Mouse (Mus musculus) forebrain, embryonic 12.5 days (tissue): Measurements from ENCODE around the gene Crebrf. TPM values are rescaled to one million over a fixed set of nuclear protein-coding genes. Genes with fewer than 3 reads are reported as not detected.

Experiments
- ATAC-seq: fragments of 200-750 bp; cut with Nextera tagmentation; 2 replicates; pipeline ENCODE4 v1.8.0; 2017; ENCODE audit warnings: moderate TSS enrichment; ENCODE audit not compliant: low FRiP score
- H3K27ac ChIP-seq: fragments of 300-500 bp; sonication (generic); 2 replicates; pipeline ENCODE4 v1.5.1; 2016; ENCODE audit warnings: mild to moderate bottlenecking
- H3K27me3 ChIP-seq: fragments of 300-500 bp; sonication (generic); 2 replicates; pipeline ENCODE4 v1.6.1; 2016; ENCODE audit warnings: mild to moderate bottlenecking
- H3K36me3 ChIP-seq: fragments of 300-500 bp; sonication (generic); replicated peaks from 2 replicates; pipeline ENCODE4 v1.6.1; 2016; ENCODE audit warnings: mild to moderate bottlenecking
- H3K4me1 ChIP-seq: fragments of 300-500 bp; sonication (generic); 2 replicates; pipeline ENCODE4 v1.6.1; 2016
- H3K4me2 ChIP-seq: fragments of 300-500 bp; sonication (generic); 2 replicates; pipeline ENCODE4 v1.6.1; 2016; ENCODE audit warnings: mild to moderate bottlenecking, moderate library complexity
- H3K4me3 ChIP-seq: fragments of 300-500 bp; sonication (generic); replicated peaks from 2 replicates; pipeline ENCODE4 v1.5.1; 2016; ENCODE audit warnings: mild to moderate bottlenecking
- H3K9ac ChIP-seq: fragments of 300-500 bp; sonication (generic); 2 replicates; pipeline ENCODE4 v1.6.1; 2016; ENCODE audit warnings: mild to moderate bottlenecking
- H3K9me3 ChIP-seq: fragments of 300-500 bp; sonication (generic); 2 replicates; pipeline ENCODE4 v1.6.1; 2016
- WGBS: fragments of 180-500 bp; shearing (Covaris S2); methylation state at CpG from one replicate; pipeline ENCODE4 v1.1.7; 2016; 5-methylcytosine and 5-hydroxymethylcytosine counted together
- polyA plus RNA-seq: library from polyadenylated mRNA; unstranded; fragments of >200 nt; fragmentation: Nextera tagmentation; extraction: Ambion mirVana; gene quantifications from 2 replicates; pipeline ENCODE4 v1.2.1, GENCODE M21; 2016

Crebrf gene
- polyA plus RNA-seq, 1 experiment from 2014 or later = 7.6 TPM

DNA sequence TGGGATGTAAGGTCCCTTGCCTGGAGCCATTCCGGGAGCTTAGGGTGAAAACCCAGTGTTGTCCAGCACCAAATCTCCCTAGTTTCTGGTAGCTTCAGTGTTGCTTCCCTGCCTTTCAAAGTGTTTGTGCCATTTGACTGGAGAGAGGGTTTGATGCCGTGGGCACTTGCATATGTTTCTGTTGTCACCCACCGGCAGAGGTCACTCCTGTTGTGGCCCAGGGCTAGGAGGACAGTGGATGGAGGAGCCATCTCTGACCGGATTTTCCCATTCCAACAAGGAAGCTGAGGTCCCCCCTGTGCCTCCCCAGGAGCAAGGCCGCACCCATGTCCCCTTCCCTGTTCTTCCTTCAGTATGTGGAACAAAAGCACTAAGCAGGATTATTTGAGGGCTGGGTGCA, 25.2 kb upstream of the Crebrf start:
- Histone ChIP-seq H3K4me2 (no peak overlapping the region), H3K27ac (peak overlapping the region; percentile 70; the same call in 1 of the 2 replicates), H3K27me3 (no peaks in the 10 kb centered on the region), H3K9ac (no peak overlapping the region), H3K4me3 (no peak overlapping the region), H3K36me3 (0 out of 2 replicates have a peak, but pooled peaks cover 2% of the 10 kb centered on the region), H3K4me1 (peaks cover 5% of the 10 kb centered on the region; the same call in 1 of the 2 replicates), H3K9me3 (no peaks in the 10 kb centered on the region)
- 79% methylated on average over 5 of the region's 5 CpGs for WGBS
- no peak for ATAC-seq

DNA sequence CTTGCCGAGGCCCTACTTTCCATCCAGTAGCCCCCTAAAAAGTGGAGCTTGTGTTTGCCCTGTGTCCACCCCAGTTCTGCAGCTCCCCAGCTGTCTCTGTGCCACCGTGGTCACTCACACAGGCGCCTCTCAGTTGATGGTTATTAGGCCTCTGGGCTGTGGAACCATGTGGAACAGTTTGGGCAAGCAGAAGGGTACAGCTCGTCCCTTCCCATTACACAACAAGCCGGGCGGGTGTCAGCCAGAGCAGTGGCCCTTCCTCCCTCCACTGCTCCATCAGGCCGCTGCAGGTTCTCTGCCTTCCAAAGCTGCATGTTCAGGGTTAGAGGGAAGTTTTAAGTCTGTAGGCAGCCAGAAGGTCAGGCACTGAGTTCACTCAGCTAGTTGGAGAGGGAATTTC, 24.3 kb upstream of the Crebrf start:
- no peak for ATAC-seq
- Histone ChIP-seq H3K4me1 (peaks cover 5% of the 10 kb centered on the region; the same call in 1 of the 2 replicates), H3K9ac (no peak overlapping the region), H3K4me2 (no peak overlapping the region), H3K27me3 (no peaks in the 10 kb centered on the region), H3K9me3 (no peaks in the 10 kb centered on the region), H3K36me3 (peaks cover 7% of the 10 kb centered on the region; the same call in 1 of the 2 replicates), H3K4me3 (no peak overlapping the region), H3K27ac (no peak overlapping the region)
- WGBS = 88% methylated on average over 7 of the region's 7 CpGs

DNA sequence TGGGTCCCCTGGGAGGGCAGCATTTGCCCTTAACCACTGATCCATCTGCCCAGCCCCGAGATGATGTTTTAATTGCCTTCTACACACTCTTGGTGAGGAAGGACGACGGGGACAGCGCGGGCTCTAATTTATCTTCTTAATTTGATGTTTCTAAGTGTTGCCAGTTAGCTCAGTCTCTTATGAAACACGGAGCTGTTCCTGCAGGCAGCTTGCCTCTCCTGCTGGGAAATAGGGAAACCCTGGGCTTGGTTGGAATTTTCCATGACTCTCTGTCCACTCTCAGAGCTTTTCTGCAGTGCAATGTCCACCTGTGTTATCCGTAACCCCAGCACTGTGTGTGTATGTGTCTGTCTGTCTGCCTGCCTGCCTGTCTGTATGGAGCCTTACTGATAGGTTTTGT, 22.0 kb upstream of the Crebrf start:
- no peak overlapping the region for H3K4me3 ChIP-seq
- H3K27me3 ChIP-seq = no peaks in the 10 kb centered on the region
- no peaks in the 10 kb centered on the region for H3K9me3 ChIP-seq
- H3K9ac ChIP-seq = no peak overlapping the region
- no peak overlapping the region for H3K4me2 ChIP-seq
- H3K4me1 ChIP-seq = peaks cover 5% of the 10 kb centered on the region; the same call in 1 of the 2 replicates
- peaks cover 19% of the 10 kb centered on the region for H3K36me3 ChIP-seq
- H3K27ac ChIP-seq = 0 out of 2 replicates have a peak overlapping the region, but pooled peaks have one; percentile 36
- 86% methylated on average over 7 of the region's 7 CpGs for WGBS
- no peak for ATAC-seq

DNA sequence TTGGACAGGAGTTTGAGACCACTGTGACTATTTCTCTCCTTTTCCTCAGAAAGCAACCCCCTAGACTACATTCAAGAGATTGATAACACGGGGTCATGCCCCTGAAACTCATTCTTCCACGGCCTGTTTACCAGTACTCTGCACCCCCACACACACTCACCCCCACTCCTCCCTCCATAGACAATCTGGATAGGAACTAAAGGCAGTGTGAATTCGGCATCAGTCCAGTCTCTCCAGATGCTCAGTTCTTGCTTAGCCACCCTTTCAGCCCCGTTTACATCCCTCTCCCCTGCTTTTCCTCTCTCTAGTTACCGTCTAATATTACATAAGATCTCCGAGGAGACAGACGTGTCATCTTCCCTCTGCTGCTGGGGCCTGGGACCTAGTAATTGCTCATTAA, 21.3 kb upstream of the Crebrf start:
- 74% methylated on average over 7 of the region's 7 CpGs for WGBS
- peaks cover 5% of the 10 kb centered on the region; the same call in 1 of the 2 replicates for H3K4me1 ChIP-seq
- H3K27ac ChIP-seq = peak overlapping the region; percentile 46; the same call in 1 of the 2 replicates
- ATAC-seq = no peak
- peaks cover 27% of the 10 kb centered on the region for H3K36me3 ChIP-seq
- no peaks in the 10 kb centered on the region for H3K9me3 ChIP-seq
- H3K9ac ChIP-seq = no peak overlapping the region
- no peak overlapping the region for H3K4me3 ChIP-seq
- H3K4me2 ChIP-seq = no peak overlapping the region
- H3K27me3 ChIP-seq = no peaks in the 10 kb centered on the region

DNA sequence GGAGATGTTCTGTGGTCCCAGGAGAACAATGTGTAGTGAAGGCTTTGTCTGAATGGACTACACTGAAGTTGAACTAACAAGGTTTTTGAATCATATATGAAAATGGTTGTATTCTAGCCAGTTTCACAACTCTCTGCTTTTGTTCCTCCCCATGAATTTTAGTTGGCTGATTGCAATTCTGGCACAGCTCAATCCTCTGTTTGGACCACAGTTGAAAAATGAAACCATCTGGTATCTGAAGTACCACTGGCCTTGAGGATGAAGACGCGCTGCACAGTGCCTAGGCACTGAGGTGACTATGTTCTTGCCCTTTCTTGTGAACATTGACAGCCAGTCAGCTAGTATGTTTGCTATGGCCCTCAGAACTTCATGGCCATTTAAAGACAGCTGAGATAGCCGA, 20.3 kb upstream of the Crebrf start:
- peaks cover 35% of the 10 kb centered on the region for H3K36me3 ChIP-seq
- no peak overlapping the region for H3K4me2 ChIP-seq
- WGBS = 95% methylated on average over 3 of the region's 3 CpGs
- H3K9me3 ChIP-seq = no peaks in the 10 kb centered on the region
- no peaks in the 10 kb centered on the region for H3K4me1 ChIP-seq
- H3K4me3 ChIP-seq = no peak overlapping the region
- no peak overlapping the region for H3K9ac ChIP-seq
- H3K27ac ChIP-seq = peak overlapping the region; percentile 2; the same call in 1 of the 2 replicates
- no peak for ATAC-seq
- no peaks in the 10 kb centered on the region for H3K27me3 ChIP-seq

DNA sequence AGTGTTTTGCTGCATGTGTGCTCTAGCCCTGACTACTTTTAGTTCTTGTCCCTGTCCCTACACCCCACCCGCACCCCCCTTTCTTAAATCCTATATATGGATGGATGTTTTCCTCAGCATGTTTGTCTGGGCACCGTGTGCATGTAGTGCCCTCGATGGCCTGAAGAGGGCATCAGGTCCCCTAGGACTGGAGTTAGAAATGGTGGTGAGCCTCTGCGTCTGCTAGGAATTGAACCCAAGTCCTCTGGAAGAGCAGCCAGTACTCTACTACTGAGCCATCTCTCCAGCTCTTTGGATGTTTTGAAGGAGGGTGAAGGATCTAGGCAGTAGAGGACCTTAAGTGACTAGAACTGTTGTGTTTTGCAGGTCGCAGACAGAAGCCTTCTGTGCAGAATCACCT, 16.6 kb upstream of the Crebrf start:
- Histone ChIP-seq H3K27me3 (no peaks in the 10 kb centered on the region), H3K36me3 (peaks cover 39% of the 10 kb centered on the region), H3K9ac (no peak overlapping the region), H3K27ac (no peak overlapping the region), H3K4me1 (0 out of 2 replicates have a peak, but pooled peaks cover 4% of the 10 kb centered on the region), H3K9me3 (no peaks in the 10 kb centered on the region), H3K4me2 (no peak overlapping the region), H3K4me3 (no peak overlapping the region)
- no peak for ATAC-seq
- 79% methylated on average over 5 of the region's 5 CpGs for WGBS

DNA sequence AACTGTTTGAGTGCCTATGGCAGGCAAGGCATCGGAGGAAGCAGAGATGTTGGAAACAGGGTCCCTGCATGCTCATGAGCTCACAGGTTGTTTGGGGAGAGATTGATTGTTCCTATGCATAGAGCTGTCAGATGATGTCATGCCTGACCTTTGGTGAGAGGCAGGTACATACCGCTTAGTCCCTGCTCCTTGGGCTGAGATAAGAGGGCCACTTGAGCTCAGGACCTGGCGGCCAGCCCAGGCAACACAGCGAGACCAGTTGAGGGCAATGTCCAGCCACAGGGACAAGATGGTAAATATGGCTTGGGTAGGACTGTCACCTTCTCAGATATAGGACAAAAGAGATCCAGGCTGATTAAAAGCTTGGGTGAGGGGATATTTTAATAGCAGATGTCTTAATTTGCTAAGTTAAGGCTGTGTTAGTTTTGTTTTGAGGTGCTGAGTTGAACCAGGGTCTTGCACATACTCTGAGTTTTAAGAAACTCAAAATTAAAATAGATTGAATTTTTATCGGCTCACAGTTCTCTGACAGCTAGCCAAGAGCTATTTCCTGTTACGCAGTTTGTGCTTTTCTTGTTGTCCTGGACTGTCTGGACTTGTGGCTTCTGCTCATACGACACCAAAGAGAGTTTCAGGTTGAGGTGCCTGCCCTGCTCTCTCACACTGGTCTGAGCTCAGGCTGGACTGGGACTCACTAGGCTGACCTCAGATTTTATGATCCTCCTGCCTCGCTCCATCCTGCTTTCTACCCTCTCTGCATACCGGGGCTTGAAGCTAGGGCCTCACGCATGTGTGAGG, 15.4 kb upstream of the Crebrf start:
- WGBS = 94% methylated on average over 10 of the region's 10 CpGs
- Histone ChIP-seq H3K36me3 (peaks cover 39% of the 10 kb centered on the region), H3K4me1 (0 out of 2 replicates have a peak, but pooled peaks cover 4% of the 10 kb centered on the region), H3K9me3 (no peaks in the 10 kb centered on the region), H3K27me3 (no peaks in the 10 kb centered on the region), H3K4me3 (no peak overlapping the region), H3K4me2 (no peak overlapping the region), H3K27ac (no peak overlapping the region), H3K9ac (no peak overlapping the region)
- no peak for ATAC-seq

DNA sequence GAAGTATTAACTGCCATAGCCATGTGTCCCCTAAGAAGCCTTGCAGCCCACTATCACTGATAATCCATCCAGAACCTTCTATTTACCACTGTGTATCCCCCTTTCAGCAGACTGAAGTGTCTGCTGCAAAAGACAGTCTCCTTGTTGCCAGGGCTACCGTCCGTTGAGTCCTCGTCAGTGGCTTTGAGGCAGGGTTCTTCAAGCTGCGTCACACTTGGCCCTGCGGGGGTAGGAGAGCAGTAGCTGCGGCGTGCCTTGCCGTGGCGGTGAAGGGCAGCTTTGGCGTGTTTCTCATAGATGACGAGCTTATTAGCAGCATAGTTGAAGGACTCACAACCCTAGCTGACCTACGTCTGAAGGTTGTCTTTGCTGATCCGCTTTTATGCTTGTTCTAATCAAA, 13.9 kb upstream of the Crebrf start:
- 82% methylated on average over 13 of the region's 13 CpGs for WGBS
- H3K9ac ChIP-seq = no peak overlapping the region
- no peak overlapping the region for H3K4me3 ChIP-seq
- no peak overlapping the region for H3K27ac ChIP-seq
- H3K4me2 ChIP-seq = no peak overlapping the region
- peaks cover 30% of the 10 kb centered on the region for H3K36me3 ChIP-seq
- H3K9me3 ChIP-seq = no peaks in the 10 kb centered on the region
- ATAC-seq = no peak
- H3K27me3 ChIP-seq = no peaks in the 10 kb centered on the region
- H3K4me1 ChIP-seq = 0 out of 2 replicates have a peak, but pooled peaks cover 4% of the 10 kb centered on the region

DNA sequence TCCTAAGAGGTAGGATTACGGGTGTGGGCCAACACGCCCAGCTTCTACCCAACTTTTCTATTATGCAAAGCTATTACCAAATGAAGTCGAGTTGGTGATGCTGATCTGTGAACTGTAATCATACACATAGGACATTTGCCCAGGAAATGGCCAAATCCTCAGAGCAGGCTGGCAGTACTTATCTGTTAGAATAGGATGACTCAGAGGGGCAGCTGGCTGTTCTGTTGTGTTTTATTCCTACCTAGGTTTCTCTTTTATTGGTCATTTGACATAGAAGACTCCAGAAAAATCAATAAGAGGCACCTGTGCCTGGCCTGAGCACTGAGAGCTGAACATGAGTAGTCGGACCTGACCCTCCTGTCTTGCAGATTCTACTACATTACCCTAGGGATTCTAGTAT, 12.8 kb upstream of the Crebrf start:
- 91% methylated on average over 4 of the region's 4 CpGs for WGBS

DNA sequence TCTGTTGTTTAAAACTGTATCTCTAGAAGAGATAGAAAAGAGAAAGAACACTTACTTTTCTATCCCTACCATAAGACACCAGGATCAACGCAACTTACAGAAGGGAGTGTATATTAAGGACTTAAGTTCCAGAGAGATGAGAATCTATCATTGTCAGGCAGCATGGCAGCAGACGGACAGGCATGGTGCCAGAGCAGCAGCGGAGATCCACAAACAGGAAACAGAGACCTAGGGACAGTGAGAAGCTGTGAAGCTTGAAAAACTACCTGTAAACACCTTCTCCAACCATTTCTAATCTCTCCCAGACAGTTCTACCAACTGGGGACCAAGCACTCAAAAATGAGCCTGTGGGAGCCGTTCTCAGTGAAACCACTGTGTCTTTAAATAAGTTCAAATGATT, 11.8 kb upstream of the Crebrf start:
- H3K4me3 ChIP-seq = no peak overlapping the region
- no peaks in the 10 kb centered on the region for H3K9me3 ChIP-seq
- WGBS = 89% methylated on average over 4 of the region's 4 CpGs

More for the DNA sequence above, 12.8 kb upstream of the Crebrf start:
- H3K4me1 ChIP-seq = 0 out of 2 replicates have a peak, but pooled peaks cover 4% of the 10 kb centered on the region
- H3K27me3 ChIP-seq = no peaks in the 10 kb centered on the region
- no peaks in the 10 kb centered on the region for H3K9me3 ChIP-seq
- no peak overlapping the region for H3K9ac ChIP-seq
- no peak overlapping the region for H3K4me2 ChIP-seq
- no peak for ATAC-seq
- H3K36me3 ChIP-seq = peaks cover 27% of the 10 kb centered on the region
- no peak overlapping the region for H3K27ac ChIP-seq
- H3K4me3 ChIP-seq = no peak overlapping the region

DNA sequence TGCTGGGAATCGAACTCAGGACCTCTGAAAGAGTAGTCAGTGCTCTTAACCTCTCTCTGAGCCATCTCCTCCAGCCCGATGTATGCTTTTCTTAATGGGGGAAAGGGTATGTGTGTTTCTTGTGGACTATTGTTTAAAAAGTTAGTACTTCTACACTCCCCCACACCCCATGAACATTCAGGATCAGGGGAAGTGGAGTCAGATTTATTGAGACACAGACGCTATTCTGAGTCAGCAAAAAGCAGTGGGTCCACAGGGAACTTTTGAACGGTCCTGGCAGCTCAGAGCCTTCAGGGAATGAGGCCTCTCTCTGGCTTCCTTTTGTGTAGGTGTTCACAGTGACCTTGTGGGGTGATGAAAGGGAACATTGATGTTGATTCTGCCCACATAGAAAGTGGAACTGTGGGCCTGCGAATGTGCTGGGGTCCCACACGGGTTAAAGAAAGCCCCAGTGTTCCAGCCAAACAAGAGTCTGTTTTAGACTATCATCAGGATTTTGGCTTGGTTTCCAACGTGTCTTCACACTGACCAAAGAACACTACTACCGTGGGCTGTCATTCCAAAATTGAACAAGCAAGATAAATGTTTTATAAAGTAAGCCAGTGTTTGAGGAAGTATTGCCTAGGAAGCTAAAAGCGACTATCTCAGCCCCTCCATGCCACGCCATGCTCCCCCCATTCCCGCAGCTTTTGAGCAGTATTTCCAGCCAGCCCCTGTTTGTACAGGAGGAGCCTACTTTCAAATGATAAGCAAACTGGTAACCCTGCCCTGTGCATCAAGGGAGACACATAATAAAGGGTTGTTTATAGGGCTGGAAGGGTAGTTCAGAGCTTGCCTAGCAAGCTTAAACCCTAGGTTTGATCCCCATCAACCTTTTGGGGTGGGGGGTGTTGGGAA, 9.7 kb upstream of the Crebrf start:
- 86% methylated on average over 11 of the region's 11 CpGs for WGBS
- Histone ChIP-seq H3K4me1 (0 out of 2 replicates have a peak, but pooled peaks cover 8% of the 10 kb centered on the region), H3K9me3 (no peaks in the 10 kb centered on the region), H3K4me3 (no peak overlapping the region), H3K27ac (no peak overlapping the region), H3K27me3 (no peaks in the 10 kb centered on the region), H3K9ac (no peak overlapping the region), H3K4me2 (no peak overlapping the region), H3K36me3 (peaks cover 4% of the 10 kb centered on the region; the same call in 1 of the 2 replicates)
- no peak for ATAC-seq

More for the DNA sequence above, 11.8 kb upstream of the Crebrf start:
- Histone ChIP-seq H3K27ac (no peak overlapping the region), H3K9ac (no peak overlapping the region), H3K4me2 (no peak overlapping the region), H3K27me3 (no peaks in the 10 kb centered on the region), H3K36me3 (peaks cover 17% of the 10 kb centered on the region), H3K4me1 (0 out of 2 replicates have a peak, but pooled peaks cover 4% of the 10 kb centered on the region)
- ATAC-seq = no peak

DNA sequence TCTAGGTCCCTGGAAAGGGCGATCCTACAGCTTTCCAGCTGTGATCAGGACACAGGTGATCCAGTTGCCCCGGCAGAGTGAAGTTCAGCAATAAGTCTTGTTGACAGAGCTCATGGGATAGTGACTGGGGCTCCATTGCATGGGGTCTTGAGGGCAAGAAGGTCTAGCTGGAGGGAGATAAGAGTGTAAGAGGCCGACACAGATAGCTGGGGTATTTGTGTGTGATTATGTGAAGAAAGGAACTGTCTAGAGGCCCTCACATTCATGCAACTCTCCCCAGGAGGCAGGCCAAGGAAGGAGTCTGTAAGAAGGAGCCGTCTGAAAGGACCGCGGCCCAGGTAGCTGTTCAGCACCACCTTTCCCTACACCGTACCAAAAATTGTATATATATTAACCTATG, 8.4 kb upstream of the Crebrf start:
- no peaks in the 10 kb centered on the region for H3K36me3 ChIP-seq
- 73% methylated on average over 7 of the region's 7 CpGs for WGBS
- ATAC-seq = no peak

More for the DNA sequence above, 8.4 kb upstream of the Crebrf start:
- Histone ChIP-seq H3K4me2 (no peak overlapping the region), H3K27ac (no peak overlapping the region), H3K9ac (no peak overlapping the region), H3K4me1 (0 out of 2 replicates have a peak, but pooled peaks cover 4% of the 10 kb centered on the region), H3K27me3 (no peaks in the 10 kb centered on the region), H3K9me3 (no peaks in the 10 kb centered on the region), H3K4me3 (no peak overlapping the region)
